Mouse (Mus musculus): ENCODE measurements around the gene Abhd10. TPM values are rescaled to one million over a fixed set of nuclear protein-coding genes. Genes with fewer than 3 reads are reported as not detected.

The Abhd10 gene
- polyA plus RNA-seq, 1 experiment = 2.4 TPM

GRCm38 (mm10) chr16:45693558-45693957, 49.2 kb downstream of the Abhd10 start, which contains the start of gene Tmprss7:
Tmprss7 (minus strand) TSS chr16:45693658.
- WGBS = 71% methylated on average over 10 of the region's 10 CpGs
- no peak within 1 kb of the TSS for H3K27ac ChIP-seq (ENCODE audit: insufficient read depth, low read depth, low read length)

GRCm38 (mm10) chr16:45692851-45693250, 49.9 kb downstream of the Abhd10 start:
- H3K36me3 ChIP-seq (ENCODE audit: control insufficient read depth, insufficient read depth, low read length) = no peaks in the 10 kb centered on the region
- H3K27me3 ChIP-seq (ENCODE audit: control insufficient read depth, insufficient read depth, low read length) = no peaks in the 10 kb centered on the region
- 79% methylated on average over 3 of the region's 3 CpGs for WGBS
- no peak overlapping the region for H3K27ac ChIP-seq (ENCODE audit: insufficient read depth, low read depth, low read length)
- TF ChIP-seq CTCF (IDR thresholded peaks at IDR 0.05; ENCODE audit: extremely low read depth, insufficient read length, insufficient replicate concordance, low read depth, low read length) = no peak
- no peak overlapping the region for H3K4me3 ChIP-seq (ENCODE audit: low read depth, low read length)
- no peaks in the 10 kb centered on the region for H3K4me1 ChIP-seq (ENCODE audit: control insufficient read depth, insufficient read depth, insufficient read length, low read length)

More at GRCm38 (mm10) chr16:45693558-45693957, 49.2 kb downstream of the Abhd10 start, which contains the start of gene Tmprss7:
- Histone ChIP-seq H3K36me3 (ENCODE audit: control insufficient read depth, insufficient read depth, low read length) (no peaks in the 10 kb centered on the region), H3K4me1 (ENCODE audit: control insufficient read depth, insufficient read depth, insufficient read length, low read length) (no peaks in the 10 kb centered on the region), H3K4me3 (ENCODE audit: low read depth, low read length) (no peak within 1 kb of the TSS), H3K27me3 (ENCODE audit: control insufficient read depth, insufficient read depth, low read length) (no peaks in the 10 kb centered on the region)
- TF ChIP-seq POLR2A (IDR thresholded peaks at IDR 0.05; ENCODE audit: low read depth, low read length) (no peak), CTCF (IDR thresholded peaks at IDR 0.05; ENCODE audit: extremely low read depth, insufficient read length, insufficient replicate concordance, low read depth, low read length) (no peak)

- Histone ChIP-seq H3K36me3 (ENCODE audit: control insufficient read depth, insufficient read depth, low read length) (no peaks in the 10 kb centered on the region), H3K27ac (ENCODE audit: insufficient read depth, low read depth, low read length) (no peak overlapping the region), H3K4me3 (ENCODE audit: low read depth, low read length) (no peak overlapping the region), H3K27me3 (ENCODE audit: control insufficient read depth, insufficient read depth, low read length) (no peaks in the 10 kb centered on the region), H3K4me1 (ENCODE audit: control insufficient read depth, insufficient read depth, insufficient read length, low read length) (no peaks in the 10 kb centered on the region)
- no peak for TF ChIP-seq CTCF (IDR thresholded peaks at IDR 0.05; ENCODE audit: extremely low read depth, insufficient read length, insufficient replicate concordance, low read depth, low read length)
- no peak for TF ChIP-seq POLR2A (IDR thresholded peaks at IDR 0.05; ENCODE audit: low read depth, low read length)
- WGBS = 45% methylated on average over 4 of the region's 4 CpGs
Measured at GRCm38 (mm10) chr16:45690178-45690577, 52.6 kb downstream of the Abhd10 start.

GRCm38 (mm10) chr16:45686833-45687232, 55.9 kb downstream of the Abhd10 start:
- no peak overlapping the region for H3K4me3 ChIP-seq (ENCODE audit: low read depth, low read length)
- 78% methylated on average over 3 of the region's 3 CpGs for WGBS
- no peaks in the 10 kb centered on the region for H3K27me3 ChIP-seq (ENCODE audit: control insufficient read depth, insufficient read depth, low read length)
- no peaks in the 10 kb centered on the region for H3K36me3 ChIP-seq (ENCODE audit: control insufficient read depth, insufficient read depth, low read length)
- no peak for TF ChIP-seq POLR2A (IDR thresholded peaks at IDR 0.05; ENCODE audit: low read depth, low read length)
- TF ChIP-seq CTCF (IDR thresholded peaks at IDR 0.05; ENCODE audit: extremely low read depth, insufficient read length, insufficient replicate concordance, low read depth, low read length) = no peak
- H3K27ac ChIP-seq (ENCODE audit: insufficient read depth, low read depth, low read length) = no peak overlapping the region
- no peaks in the 10 kb centered on the region for H3K4me1 ChIP-seq (ENCODE audit: control insufficient read depth, insufficient read depth, insufficient read length, low read length)

GRCm38 (mm10) chr16:45685295-45685694, 57.5 kb downstream of the Abhd10 start:
- no peak for TF ChIP-seq CTCF (IDR thresholded peaks at IDR 0.05; ENCODE audit: extremely low read depth, insufficient read length, insufficient replicate concordance, low read depth, low read length)
- TF ChIP-seq POLR2A (IDR thresholded peaks at IDR 0.05; ENCODE audit: low read depth, low read length) = no peak
- Histone ChIP-seq H3K27ac (ENCODE audit: insufficient read depth, low read depth, low read length) (no peak overlapping the region), H3K36me3 (ENCODE audit: control insufficient read depth, insufficient read depth, low read length) (no peaks in the 10 kb centered on the region), H3K4me1 (ENCODE audit: control insufficient read depth, insufficient read depth, insufficient read length, low read length) (no peaks in the 10 kb centered on the region), H3K27me3 (ENCODE audit: control insufficient read depth, insufficient read depth, low read length) (no peaks in the 10 kb centered on the region), H3K4me3 (ENCODE audit: low read depth, low read length) (no peak overlapping the region)
- WGBS = 83% methylated on average over 3 of the region's 3 CpGs

GRCm38 (mm10) chr16:45684815-45685214, 57.9 kb downstream of the Abhd10 start:
- Histone ChIP-seq H3K36me3 (ENCODE audit: control insufficient read depth, insufficient read depth, low read length) (no peaks in the 10 kb centered on the region), H3K4me1 (ENCODE audit: control insufficient read depth, insufficient read depth, insufficient read length, low read length) (no peaks in the 10 kb centered on the region), H3K4me3 (ENCODE audit: low read depth, low read length) (no peak overlapping the region), H3K27me3 (ENCODE audit: control insufficient read depth, insufficient read depth, low read length) (no peaks in the 10 kb centered on the region), H3K27ac (ENCODE audit: insufficient read depth, low read depth, low read length) (no peak overlapping the region)
- WGBS = 12% methylated on average over 8 of the region's 8 CpGs
- TF ChIP-seq CTCF (IDR thresholded peaks at IDR 0.05; ENCODE audit: extremely low read depth, insufficient read length, insufficient replicate concordance, low read depth, low read length) (peak; percentile 93; the same call in 1 of the 2 replicates), POLR2A (IDR thresholded peaks at IDR 0.05; ENCODE audit: low read depth, low read length) (no peak)

Other genes starting within 250 kb of the Abhd10 start
- 0.50 and 2.2 TPM in 2 replicates for gene Gm609, start 250.0 kb downstream of the Abhd10 start, polyA plus RNA-seq (2012; rRNA removed)
- 0.93 and 1.6 TPM in 2 replicates for gene Gm17783, start 210.9 kb downstream of the Abhd10 start, polyA plus RNA-seq (2012; rRNA removed)
- gene Slc9c1, start 207.6 kb downstream of the Abhd10 start, polyA plus RNA-seq (2012; rRNA removed) = not detected in 2 replicates
- gene Gcsam, start 132.6 kb downstream of the Abhd10 start, polyA plus RNA-seq (2012; rRNA removed) = 0.06 and 0.11 TPM in 2 replicates
- gene BC016579, start 88.9 kb downstream of the Abhd10 start, polyA plus RNA-seq (2012; rRNA removed) = 1.3 and 2.1 TPM in 2 replicates
- 0.10 and 0.20 TPM in 2 replicates for gene Tmprss7, start 49.3 kb downstream of the Abhd10 start, polyA plus RNA-seq (2012; rRNA removed)
- gene Tagln3, start 18.3 kb downstream of the Abhd10 start, polyA plus RNA-seq (2012; rRNA removed) = 0.55 and 0.63 TPM in 2 replicates
- 1.7 and 3.7 TPM in 2 replicates for gene Phldb2, start 210.6 kb upstream of the Abhd10 start, polyA plus RNA-seq (2012; rRNA removed)

All from small intestine, adult 2 months (tissue).